Mouse (Mus musculus) megakaryocyte-erythroid progenitor cell, adult 5-6 weeks (primary cell): ENCODE measurements around the gene Xpa. TPM values are rescaled to one million over a fixed set of nuclear protein-coding genes. Genes with fewer than 3 reads are reported as not detected.
A peak's percentile ranks its signal among the peaks of the same experiment; 100 is the strongest.

Source experiments
- ATAC-seq: replicated peaks from 2 replicates; pipeline ENCODE4 v1.8.0; 2016; ENCODE audit warnings: mild to moderate bottlenecking, inconsistent platforms; ENCODE audit not compliant: severe bottlenecking, poor library complexity, low FRiP score, low TSS enrichment
- total RNA-seq, 2 experiments: library from RNA; stranded (forward) in 1 of 2; stranded (reverse) in 1 of 2; fragments of 200-1000, 215-1000 nt in 1 of 2; fragments of >200 nt in 1 of 2; fragmentation: Nextera tagmentation in 1 of 2; gene quantifications; 2 replicates each; pipeline ENCODE4 v1.2.3; 2014 to 2017

Xpa gene
- total RNA-seq, 2 experiments from 2014 or later, result 26.6 to 32.6 TPM

- no peak for ATAC-seq
Observed at GRCm38 (mm10) chr4:46151903-46152544, 44.1 kb downstream of the Xpa start.

DNA sequence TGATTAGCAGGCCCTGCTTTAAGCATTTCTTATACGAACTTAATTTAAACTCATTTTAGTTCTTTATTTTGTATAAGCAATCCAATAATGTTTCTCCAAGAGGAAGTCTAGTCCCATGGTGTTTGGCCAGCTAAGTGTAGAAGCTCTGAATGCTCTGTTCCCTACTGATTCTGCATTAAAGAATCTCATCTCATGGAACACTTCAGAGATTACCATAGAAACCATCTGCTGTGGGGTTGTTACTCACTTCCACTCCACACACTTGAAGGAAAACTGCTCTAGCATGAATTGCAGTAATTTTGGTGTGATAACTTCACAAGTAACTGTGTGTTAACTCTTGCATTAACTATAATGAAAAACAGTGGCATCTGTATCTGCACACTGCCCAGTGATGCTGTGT, 49.2 kb downstream of the Xpa start:
- no peak for ATAC-seq

- peak; percentile 61; the same call in 1 of the 2 replicates for ATAC-seq
Observed at GRCm38 (mm10) chr4:46144323-46144722, 51.8 kb downstream of the Xpa start.

GRCm38 (mm10) chr4:46138287-46139222, 57.6 kb downstream of the Xpa start, which contains the start of the genes Ncbp1 and Tstd2:
Gene Ncbp1, plus strand, starts transcription at chr4:46138613.
Gene Tstd2, minus strand, starts transcription at chr4:46138694.
- ATAC-seq, result peak; percentile 89

DNA sequence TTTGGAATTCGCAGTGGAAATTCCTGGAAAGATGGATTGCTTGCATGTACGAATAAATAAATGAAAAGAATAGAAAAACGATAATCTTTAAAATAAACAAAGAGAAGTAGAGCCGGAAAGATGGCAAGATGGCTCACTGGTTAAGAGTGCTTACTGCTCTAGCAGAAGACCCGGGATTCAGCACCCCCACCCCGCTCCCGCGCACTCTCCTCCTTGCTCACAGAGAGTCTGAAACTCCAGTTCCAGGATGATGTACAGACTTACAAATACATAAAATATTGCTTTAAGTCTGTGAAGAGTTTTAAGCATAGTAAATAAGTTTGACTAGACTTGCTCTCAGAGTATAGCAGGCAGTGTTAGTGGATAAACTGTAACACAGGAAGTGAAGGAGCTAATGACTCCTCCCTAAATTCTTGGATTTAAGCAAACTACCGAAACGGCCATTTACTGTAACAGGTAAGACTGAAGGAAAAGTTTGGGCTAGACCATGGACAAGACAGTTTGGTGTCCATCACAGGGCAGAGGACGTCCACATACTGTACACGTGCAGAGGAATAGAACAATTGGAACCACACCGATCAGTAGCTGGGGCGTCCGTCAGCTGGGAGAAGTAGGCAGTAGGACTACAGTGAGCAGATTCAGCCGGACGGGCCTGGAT, 58.4 kb downstream of the Xpa start:
- ATAC-seq, result peak; percentile 61

DNA sequence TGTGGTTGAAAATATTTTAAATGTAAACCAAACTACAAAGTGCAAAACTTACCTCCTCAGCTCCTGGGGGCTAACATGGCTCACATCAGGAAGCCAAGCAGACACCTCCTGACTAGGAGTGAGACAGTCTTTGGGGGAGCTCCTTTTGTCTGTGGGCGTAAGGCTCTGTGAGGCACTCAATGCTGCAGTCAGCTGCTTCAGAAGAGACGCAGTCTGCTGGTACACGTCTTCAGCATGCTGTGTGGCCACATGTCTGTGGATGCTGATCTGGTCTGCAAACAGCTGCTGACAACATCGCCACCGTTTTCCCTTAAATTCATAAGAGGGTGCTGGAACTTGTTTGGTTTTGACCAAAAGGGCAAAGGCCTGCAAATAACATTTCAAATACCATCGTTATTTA, 64.3 kb downstream of the Xpa start:
- ATAC-seq, result no peak

DNA sequence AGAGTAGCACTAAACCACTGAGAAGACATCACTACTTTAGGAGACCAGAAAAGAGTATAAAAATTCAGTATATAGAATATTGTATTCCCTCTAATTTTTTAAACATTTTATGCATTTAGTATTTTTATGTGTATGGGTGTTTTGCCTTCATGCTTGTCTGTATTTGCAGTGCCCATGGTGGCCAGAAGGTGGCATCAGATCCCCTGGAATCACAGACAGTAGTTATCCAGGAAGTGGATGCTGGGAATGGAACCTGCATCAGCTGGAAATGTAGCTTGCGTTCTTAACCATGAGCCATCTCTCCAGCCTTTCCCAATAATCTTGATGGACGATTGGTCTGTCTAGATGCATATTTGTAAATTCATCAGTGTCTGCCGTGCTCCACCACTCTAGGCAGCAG, 65.9 kb downstream of the Xpa start:
- ATAC-seq, result peak; percentile 58; the same call in 1 of the 2 replicates

- no peak for ATAC-seq
Observed at GRCm38 (mm10) chr4:46129311-46130004, 66.7 kb downstream of the Xpa start.

GRCm38 (mm10) chr4:46126541-46126940, 69.6 kb downstream of the Xpa start:
- peak; percentile 82 for ATAC-seq

- no peak for ATAC-seq
Observed at GRCm38 (mm10) chr4:46123358-46123757, 72.8 kb downstream of the Xpa start.

DNA sequence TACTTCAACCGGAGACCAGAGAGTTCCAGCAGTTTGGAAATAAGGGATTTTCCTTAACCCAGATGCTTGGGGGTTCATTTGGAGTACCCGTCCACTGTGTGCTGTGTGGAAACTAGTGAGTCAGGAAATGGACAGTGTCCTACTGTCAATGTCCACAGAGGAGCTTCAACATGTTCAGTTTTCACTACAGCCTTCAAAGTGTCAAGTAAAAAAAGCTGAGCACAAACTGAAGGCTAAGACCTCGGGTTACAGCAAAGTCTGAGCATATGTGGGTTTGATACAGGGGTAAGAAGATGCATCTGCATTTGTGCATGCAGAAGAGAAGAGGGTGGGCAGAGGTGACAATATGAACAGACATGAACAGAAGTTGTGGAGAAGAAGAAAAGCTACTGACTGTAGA, 75.3 kb downstream of the Xpa start:
- ATAC-seq, result no peak

DNA sequence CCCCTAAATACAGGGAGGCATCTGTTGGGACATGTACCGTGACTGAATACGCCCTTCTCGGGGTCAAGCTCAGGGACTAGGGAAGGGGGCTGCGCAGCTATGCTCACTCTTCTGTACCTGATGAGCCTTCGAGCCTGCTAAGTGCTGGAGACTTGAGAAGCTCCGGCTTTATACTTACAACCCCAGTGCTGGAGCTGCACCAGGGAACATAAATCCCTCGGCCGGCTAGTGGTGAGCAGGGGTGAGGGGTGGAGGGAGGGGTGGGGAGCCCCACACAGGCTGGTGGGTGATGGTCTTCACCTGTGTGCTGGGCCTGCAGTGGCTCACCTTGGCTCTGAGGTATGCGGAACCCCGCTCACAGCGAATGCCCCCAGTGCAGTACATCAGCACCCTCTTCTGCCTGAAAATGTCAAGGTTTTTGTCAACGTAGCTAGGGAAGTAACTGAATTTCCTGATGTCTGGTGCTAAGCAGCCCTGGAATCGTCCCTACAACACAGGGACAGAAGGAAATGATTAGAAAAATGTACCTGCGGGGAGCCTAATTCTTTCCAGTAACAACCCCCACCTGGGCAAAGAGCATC, 76.5 kb downstream of the Xpa start:
- no peak for ATAC-seq

GRCm38 (mm10) chr4:46117536-46117935, 78.6 kb downstream of the Xpa start:
- ATAC-seq, result no peak

DNA sequence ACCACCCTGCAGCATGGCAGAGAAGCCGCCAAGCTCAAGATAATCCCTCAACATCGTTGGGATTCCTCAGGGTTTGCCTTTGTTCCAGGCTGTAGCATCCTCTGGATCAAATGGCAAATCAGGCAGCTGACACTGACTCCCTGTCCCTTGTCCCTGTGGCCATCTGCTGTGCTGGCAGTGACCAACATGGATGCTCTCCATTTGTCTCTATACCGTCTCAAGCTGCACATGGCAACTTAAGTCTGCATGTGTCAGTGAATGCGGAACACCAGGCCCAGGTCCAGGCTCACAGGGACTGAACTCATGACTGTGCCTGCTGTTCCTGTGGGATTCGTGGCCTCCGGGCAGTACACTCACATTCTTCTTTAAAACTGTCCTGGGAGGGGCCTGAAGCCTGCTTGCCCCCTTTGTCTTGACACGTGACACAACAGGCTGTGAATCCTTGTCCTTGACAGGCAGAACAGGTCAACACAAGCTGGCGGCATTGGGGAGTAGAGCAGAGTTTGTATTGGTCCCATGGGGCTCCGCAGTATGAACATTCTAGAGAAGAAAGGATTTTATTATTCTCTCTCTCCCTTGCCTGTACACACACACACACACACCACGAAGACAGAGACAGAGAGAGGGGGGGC, 79.5 kb downstream of the Xpa start:
- no peak for ATAC-seq

DNA sequence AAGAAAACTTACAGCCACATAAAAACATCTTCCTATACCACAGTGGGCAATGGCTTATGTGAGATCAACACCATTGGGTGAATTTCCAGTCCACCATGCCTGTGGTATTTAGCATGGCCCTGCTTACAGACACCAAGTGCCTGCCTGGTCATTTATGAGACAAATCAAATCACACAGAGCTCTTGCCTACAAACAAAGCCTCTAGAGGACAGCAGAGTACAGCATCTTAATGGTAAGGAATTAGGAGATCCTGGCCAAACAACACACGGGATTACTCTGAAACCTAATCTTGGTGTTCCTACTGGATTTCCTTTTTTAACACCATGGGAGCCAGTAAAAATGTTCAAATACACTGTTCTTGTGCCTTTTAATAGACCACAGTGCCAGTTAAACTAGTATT, 80.8 kb downstream of the Xpa start:
- ATAC-seq, result no peak

DNA sequence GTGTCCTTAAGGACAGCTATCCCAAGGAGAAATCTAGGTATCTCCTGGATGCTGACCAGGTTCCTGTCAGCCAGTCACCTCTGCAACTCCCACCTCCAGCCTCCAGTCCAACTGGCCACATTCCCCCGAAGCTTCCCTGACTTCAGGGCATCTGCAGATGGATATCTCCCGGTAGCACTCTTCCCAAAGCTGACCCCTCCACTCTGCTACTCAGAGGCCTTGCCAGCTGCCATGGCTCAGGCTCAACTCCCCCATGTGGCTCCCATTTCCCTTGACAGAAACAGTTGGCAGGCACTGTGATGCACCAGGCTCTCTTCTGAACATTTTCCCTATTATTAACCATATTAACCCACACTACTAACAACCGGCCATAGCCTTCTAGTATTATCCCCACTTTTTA, 84.8 kb downstream of the Xpa start:
- ATAC-seq, result no peak

DNA sequence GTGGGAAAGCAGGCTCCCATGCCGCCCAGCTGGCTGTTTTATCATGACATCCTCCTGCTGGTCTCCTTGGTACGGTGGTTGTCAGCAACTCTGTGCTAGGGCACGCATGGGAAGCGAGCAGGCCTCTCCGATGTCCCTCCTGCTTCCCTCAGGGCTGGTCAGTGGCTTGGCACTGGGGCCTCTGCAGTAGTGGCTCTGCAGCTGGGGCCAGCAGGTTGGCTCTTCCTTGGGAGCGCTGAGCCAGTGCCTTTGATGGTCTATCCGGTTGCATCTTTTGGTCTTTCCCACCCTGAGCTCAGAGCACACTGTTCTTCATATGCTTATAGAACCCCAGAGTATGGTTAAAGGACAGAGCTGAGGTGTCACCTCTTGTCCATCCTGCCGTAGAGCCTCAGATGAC, 86.0 kb downstream of the Xpa start:
- no peak for ATAC-seq
